Mouse (Mus musculus) thymus, postnatal 25 days (tissue): ENCODE data around the gene Mapk8ip3.

Experiments
- DNase-seq: peaks from one replicate; pipeline ENCODE4 v3.0.0; 2022

Gene Mapk8ip3

DNA sequence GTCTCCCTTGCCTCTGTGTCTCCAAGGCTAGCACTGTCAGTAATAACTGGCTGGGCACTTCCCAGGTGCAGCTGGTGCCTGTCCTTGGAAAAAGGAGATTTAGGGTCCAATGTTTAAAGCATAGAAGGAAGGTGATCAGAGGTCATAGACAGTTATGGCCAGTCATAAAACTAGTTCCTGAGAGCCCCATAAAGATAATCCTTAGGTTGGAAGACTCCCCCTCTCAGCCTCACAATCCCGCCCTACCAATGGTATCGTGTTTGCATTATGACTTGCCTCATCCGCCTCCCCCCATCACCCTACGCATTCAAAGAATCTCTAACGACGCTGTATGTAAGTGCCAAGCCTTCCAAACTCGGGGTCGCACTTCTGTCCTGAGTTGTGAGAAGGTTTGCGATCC is 92.3 kb downstream of the Mapk8ip3 start:
- no peak for DNase-seq

- DNase-seq = no peak
Measured at GRCm38 (mm10) chr17:24842631-24843030, 94.1 kb downstream of the Mapk8ip3 start.
